Mouse (Mus musculus) natural killer cell, adult 2 months (primary cell): Measurements from ENCODE around the gene Tesk1.

ENCODE experiments used
- DNase-seq, 2 experiments: peaks; one replicate each; pipeline ENCODE4 v3.0.0; 2022; ENCODE audit warnings: low spot score in 2 of 2

Gene Tesk1

DNA sequence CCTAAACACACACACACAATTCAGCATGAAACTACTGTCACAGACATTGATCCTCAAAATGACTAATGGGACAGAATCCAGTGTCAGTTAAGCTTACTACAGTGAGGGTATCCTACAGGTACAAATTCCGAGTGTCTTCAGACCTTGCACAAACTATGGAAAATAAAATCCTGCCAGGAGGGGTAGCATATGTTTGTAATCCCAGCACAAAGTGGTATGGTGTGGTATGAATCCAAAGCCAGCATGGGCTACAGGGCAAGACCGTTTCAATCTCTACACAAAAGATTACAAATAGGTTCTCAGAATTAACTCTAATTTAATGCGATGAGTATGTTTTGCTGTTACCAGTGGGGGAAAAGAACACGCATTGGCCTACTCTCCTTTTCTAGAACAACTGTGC, at the start of gene Tesk1:
Gene Tesk1, plus strand, starts transcription at position 301 of the 400 bp plus-strand sequence.
- no peak for DNase-seq

GRCm38 (mm10) chr4:43394345-43394891, 47.3 kb upstream of the Tesk1 start:
- DNase-seq: no peak

DNA sequence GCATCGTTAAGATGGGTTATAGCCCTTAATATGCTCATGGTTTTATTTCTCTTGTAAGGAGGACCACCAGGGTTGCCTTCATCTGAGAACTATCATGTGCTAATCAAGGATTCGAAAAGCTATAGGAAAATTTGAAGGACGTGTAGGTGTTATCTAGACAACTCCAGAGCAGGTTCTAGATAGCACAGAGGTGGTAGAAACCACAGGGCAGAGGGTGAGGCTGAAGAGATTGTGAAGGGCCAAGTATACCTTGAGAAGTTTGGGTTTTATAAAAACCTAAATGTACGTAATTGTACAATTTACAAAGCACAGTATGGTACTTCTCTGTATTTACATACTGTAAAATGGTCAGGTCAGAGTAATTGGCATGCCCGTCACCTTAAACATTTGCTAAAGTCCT, 46.6 kb upstream of the Tesk1 start:
- DNase-seq: no peak

GRCm38 (mm10) chr4:43395836-43396235, 45.9 kb upstream of the Tesk1 start:
- DNase-seq: no peak

GRCm38 (mm10) chr4:43396381-43396780, 45.4 kb upstream of the Tesk1 start:
- no peak for DNase-seq

DNA sequence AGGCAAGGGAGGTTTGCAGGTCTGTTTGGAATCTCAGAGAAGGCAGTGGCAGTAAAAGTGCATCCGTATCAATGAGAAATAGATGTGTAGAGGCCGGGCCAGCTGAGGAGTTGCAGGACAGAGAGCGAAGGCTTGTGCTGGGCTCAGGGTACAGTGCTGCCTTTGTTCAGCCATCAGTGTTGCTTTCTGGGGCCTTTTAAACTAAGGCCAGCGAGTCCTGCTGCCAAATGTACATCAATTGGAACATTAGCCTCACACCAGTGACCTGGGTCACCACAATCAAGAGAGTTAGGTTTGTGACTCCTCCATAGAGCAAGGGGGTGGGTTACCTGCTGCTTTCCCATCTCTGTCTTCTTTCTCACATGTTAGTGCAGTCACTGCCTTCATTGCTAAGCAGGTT, 43.7 kb upstream of the Tesk1 start:
- DNase-seq: no peak

GRCm38 (mm10) chr4:43398829-43399331, 42.9 kb upstream of the Tesk1 start:
- DNase-seq: no peak

DNA sequence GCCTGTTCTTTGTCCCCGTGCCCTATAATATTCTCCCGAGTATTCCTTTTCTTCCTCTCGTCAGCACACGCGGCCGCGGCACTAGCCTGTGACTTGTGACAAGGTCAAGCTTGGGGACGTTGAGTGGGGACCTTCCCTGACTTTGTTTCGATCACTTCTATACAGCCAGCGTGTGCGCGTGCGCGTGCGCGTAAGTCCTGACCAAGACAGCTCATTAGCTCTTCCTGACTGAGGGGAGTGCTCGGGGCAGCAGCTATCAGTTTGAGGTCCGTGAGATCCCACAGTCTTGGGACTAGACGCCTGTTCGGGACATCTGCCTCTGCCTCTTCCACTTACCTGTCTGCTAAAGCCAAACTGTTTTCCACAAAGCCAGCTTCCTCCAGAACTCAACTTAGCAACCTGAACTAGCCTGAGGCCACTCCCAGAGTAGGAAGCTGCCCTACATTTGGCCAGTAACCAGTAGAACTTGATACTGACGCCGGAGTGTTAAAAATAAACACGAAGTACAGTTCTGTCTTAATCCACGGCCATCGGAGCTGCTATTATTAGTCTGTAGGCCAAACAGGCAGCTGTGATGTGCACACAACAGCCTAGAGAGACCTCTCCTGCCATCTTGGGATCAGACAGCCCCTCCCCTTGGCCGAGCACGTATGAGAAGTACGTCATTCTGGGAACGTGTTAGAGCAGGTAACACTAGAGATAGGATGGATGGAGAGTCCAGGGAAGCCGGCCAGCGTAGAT, 42.2 kb upstream of the Tesk1 start:
- DNase-seq: no peak

DNA sequence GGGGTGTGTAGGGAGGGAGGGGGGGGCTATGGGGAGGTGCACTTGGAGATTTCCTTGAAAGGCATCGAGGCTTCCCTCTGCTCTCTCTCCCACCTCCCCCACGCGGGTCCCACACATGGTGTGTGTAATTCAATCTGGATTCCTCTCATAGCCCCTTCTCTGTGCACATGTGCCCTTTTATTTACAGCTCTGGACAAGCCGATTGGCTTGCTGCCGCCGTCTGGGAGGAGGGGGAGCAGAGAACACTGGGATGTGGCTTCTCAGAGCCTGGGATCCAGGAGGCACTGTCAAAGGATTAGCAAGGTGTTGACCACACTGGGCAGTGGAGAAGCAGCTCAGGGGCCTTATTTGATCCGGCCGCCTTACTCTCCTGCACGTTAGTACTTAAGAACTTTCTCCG, 40.8 kb upstream of the Tesk1 start:
- DNase-seq: no peak

DNA sequence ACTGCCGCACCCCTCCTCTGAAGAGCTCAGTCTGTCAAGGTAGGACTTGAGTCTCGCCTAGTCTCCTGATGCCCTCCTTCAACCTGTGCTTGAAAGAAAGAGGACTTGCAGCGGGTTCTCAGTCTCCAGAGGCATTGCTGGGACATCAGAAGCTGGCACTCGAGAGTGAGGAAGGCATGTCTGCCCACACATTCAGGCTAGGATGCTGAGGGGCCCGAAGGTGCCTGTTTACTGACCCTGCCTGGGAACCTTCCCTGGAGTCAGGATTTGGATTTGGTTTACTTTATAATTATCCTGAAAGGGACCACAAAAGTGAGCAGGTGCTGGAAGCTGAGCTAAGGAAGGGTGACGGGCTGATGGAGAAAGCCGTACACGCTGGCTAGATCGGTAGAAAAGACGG, 40.3 kb upstream of the Tesk1 start:
- no peak for DNase-seq

- DNase-seq: no peak
Observed at GRCm38 (mm10) chr4:43402212-43402611, 39.5 kb upstream of the Tesk1 start.

GRCm38 (mm10) chr4:43404697-43405096, 37.0 kb upstream of the Tesk1 start:
- DNase-seq: no peak

- no peak for DNase-seq
Observed at GRCm38 (mm10) chr4:43406162-43406971, 35.4 kb upstream of the Tesk1 start.

- no peak for DNase-seq
Observed at GRCm38 (mm10) chr4:43407071-43407920, 34.4 kb upstream of the Tesk1 start.

DNA sequence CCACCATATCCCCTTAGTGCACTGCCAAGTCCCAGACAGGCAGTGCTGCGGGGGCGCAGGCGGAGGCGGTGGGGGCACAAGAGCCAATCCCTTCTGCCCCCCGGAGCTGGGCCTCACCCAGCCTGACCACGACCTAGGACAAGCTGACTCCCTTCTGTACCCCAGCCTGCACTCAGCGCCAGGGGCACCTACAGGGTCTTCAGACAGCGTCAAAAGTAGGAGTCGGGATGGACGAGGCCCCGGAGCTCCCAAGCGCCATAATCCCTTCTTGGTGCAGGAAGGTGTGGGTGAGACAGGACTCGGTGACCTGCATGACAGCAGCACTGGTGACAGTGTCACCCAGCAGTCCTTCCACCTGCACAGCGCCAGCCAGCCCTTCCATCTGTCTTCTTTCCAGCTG, 27.0 kb upstream of the Tesk1 start:
- no peak for DNase-seq

- DNase-seq: no peak
Observed at GRCm38 (mm10) chr4:43415221-43416070, 26.3 kb upstream of the Tesk1 start.

DNA sequence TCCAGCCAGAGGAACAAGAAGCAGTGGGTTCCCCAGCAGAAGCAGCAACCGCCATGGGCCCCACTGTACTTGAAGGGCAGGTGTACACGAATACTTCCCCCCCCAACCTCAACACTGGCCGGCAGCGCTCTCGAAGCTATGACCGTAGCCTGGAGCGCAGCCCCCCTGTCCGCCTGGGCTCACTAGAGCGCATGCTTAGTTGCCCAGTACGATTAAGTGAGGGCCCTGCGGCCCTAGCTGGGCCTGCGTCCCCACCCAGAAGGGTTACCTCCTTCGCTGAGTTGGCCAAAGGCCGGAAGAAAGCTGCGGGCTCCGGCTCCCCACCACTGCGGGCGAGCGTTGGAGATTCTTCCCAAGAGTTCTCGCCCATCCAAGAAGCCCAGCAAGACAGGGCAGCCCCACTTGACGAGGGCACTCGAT, 25.7 kb upstream of the Tesk1 start:
- no peak for DNase-seq

- no peak for DNase-seq
Observed at GRCm38 (mm10) chr4:43417269-43418062, 24.3 kb upstream of the Tesk1 start.

DNA sequence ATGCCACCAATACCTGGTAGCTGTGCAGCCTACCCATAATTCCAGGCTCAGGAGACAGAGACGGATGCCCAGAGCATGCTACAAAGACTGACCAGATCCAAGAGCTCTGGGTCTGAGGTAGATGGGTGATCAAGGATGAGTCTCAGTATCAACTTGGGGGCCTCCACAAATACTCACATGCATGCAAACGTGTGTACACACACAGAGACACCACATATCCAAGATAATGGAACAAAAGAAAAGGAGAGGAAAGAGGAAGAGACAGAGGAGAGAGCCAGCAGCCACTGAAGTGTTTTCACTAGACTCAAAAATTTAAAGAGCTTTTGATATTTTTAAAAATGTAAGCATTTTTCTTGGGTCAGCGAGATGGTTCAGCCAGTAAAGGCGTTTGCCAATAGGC, 23.3 kb upstream of the Tesk1 start:
- DNase-seq: no peak
